Mouse (Mus musculus) frontal cortex, postnatal 25 days (tissue): ENCODE results near the gene Atg7.
"Not testable (repeated sequence)": the region's sequence is repeated elsewhere in the genome, so short reads cannot be mapped to it uniquely, and the experiment has no call there.

Source experiments
- DNase-seq, 2 experiments: peaks; one replicate each; pipeline ENCODE4 v3.0.0; 2022; ENCODE audit warnings: low spot score in 2 of 2

Atg7 gene

GRCm38 (mm10) chr6:114642601-114643528, at the start of gene Atg7:
Gene Atg7 (plus strand): TSS chr6:114643097.
- peak; percentile 87 to 90 for DNase-seq

- peak; percentile 64 to 65 for DNase-seq
Measured at GRCm38 (mm10) chr6:114614076-114614475, 28.8 kb upstream of the Atg7 start.

GRCm38 (mm10) chr6:114633886-114634285, 9.0 kb upstream of the Atg7 start:
- DNase-seq: not testable (repeated sequence)

- DNase-seq: no peak
Measured at GRCm38 (mm10) chr6:114643716-114644115, 819 bp downstream of the Atg7 start.

GRCm38 (mm10) chr6:114644531-114644930, 1.6 kb downstream of the Atg7 start:
- DNase-seq: no peak

GRCm38 (mm10) chr6:114646201-114646600, 3.3 kb downstream of the Atg7 start:
- no peak for DNase-seq

- DNase-seq: no peak
Measured at GRCm38 (mm10) chr6:114647011-114647410, 4.1 kb downstream of the Atg7 start.

- no peak for DNase-seq
Measured at GRCm38 (mm10) chr6:114648352-114649030, 5.6 kb downstream of the Atg7 start.

- DNase-seq: no peak
Measured at GRCm38 (mm10) chr6:114652209-114652608, 9.3 kb downstream of the Atg7 start.

GRCm38 (mm10) chr6:114656826-114657600, 14.1 kb downstream of the Atg7 start:
- no peak for DNase-seq

GRCm38 (mm10) chr6:114657807-114658206, 14.9 kb downstream of the Atg7 start:
- DNase-seq: no peak

- no peak for DNase-seq
Measured at GRCm38 (mm10) chr6:114659278-114659991, 16.5 kb downstream of the Atg7 start.

- DNase-seq: no peak
Measured at GRCm38 (mm10) chr6:114659992-114660800, 17.3 kb downstream of the Atg7 start.

GRCm38 (mm10) chr6:114663707-114664106, 20.8 kb downstream of the Atg7 start:
- DNase-seq: no peak

- no peak for DNase-seq
Measured at GRCm38 (mm10) chr6:114664716-114665115, 21.8 kb downstream of the Atg7 start.

GRCm38 (mm10) chr6:114667518-114667917, 24.6 kb downstream of the Atg7 start:
- no peak for DNase-seq

GRCm38 (mm10) chr6:114674771-114675170, 31.9 kb downstream of the Atg7 start:
- no peak for DNase-seq

- DNase-seq: no peak
Measured at GRCm38 (mm10) chr6:114676091-114676490, 33.2 kb downstream of the Atg7 start.

- DNase-seq: no peak
Measured at GRCm38 (mm10) chr6:114682092-114682711, 39.3 kb downstream of the Atg7 start.

GRCm38 (mm10) chr6:114683741-114684140, 40.8 kb downstream of the Atg7 start:
- no peak for DNase-seq
